Mouse (Mus musculus): ENCODE results near the gene Otop2. TPM values are rescaled to one million over a fixed set of nuclear protein-coding genes. Genes with fewer than 3 reads are reported as not detected.

Otop2 gene
- total RNA-seq, 2 experiments from 2014 or later, result 0.62 to 0.96 TPM

DNA sequence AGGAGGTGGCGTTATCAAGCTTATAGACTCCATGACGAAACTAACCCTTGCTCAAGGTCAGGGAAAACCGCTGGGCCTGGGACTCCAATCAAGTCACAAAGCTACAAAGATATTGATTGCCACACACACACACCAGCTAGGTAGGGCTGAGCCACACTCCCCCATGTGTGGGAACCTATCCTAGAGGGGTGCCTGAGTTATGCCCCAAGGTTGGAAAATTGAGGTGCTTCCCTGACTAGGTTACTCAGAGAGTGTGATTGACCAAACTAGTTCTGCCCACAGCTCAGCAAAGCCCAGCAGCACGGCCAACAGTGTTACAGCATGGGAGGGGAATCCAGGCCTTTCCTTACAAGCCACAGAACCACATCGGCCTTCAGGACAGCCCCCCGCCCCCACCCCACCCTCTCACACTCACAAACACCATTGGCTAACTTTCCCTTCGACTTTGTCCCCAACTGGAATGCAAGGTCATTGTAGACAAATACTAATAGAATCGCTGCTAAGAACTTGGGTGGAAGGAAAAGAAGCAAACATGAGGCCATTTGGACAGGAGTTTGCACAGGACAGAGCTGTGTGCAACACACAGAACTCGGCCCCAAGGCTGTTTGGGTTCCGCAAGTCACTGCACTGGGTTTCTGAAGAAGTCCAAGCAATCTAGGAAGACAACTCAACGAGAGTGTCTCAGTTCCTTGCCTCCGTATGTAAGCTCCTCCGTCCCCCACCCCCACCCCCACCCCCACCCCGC lies 14.2 kb upstream of the Otop2 start:
- DNase-seq (ENCODE audit: low spot score in 2 of 2), result no peak
- intact Hi-C loops (cut with DNase I), result no loop called here

- intact Hi-C loops (cut with DNase I), result no loop called here
- DNase-seq (ENCODE audit: low spot score in 2 of 2), result no peak
These were observed 11.0 kb upstream of the Otop2 start for GRCm38 (mm10) chr11:115295939-115296338.

DNA sequence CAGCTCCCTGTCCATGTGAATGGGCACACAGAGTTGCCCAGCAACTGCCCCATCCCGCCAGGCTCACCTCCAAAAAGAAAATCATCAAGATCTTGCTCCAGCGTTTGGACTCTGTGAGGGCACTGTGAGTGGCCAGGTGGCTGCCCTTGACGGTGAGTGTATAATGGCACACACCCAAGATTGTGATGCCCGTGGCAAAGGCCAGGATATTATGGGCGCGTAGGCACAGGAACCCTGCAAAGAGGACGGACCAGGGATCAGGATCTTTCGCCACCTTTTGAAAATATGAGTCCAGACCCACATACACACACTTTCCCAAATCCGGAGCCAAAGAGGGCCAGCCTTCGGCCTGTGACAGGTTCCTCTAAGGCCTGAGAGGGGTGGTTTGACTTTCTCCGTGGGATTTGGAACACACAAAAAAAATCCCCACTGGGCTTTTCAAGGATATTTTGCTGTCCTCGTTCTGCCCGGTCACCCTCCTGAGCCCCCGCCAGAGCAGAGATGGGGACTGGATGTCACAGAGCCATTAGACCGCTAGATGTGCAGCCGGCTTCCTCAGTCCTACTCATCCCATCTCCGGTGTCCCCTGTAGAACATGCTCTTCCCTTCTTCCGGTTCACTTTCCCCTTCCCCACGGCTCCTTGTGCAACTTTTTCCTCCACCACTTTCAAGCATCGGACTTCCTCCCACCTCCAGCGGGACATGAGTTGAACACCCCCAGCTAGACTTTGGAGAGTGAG lies 10.3 kb upstream of the Otop2 start:
- no peak for DNase-seq (ENCODE audit: low spot score in 2 of 2)
- intact Hi-C loops (cut with DNase I), result no loop called here

DNA sequence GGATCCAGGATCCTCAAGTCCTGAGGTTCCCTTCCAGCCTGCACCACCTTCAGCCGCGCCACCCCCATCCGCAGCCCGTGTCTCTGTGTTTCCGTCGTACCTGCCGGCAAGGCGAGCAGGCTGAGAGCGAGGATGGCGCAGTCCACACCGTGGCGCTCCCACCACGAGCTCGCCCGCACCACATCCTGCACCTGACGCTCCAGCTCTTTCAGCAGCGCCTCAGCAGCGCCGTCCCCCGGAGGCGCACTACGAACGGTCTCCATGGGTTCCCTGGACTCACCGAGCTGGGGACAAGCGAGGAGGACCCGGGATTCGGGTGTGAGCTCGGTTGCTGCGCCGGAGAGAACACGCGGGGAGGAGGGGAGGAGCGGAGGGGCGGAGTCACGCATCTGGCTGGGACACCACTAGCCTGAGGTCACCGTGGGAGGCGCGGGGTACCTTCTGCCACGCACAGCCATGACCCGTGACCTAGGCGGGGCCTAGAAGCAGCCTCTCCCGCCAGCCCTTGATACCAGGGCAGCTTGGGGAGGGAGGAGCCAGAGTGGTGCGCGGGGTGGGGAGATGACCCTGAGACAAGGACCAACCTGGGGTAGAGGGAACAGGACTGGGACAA lies 9.6 kb upstream of the Otop2 start, which contains the start of gene Fads6:
Fads6 (minus strand) TSS at position 450 of the 613 bp plus-strand sequence.
- DNase-seq (ENCODE audit: low spot score in 2 of 2), result peak; percentile 70 to 76
- intact Hi-C loops (cut with DNase I), result no loop called here

GRCm38 (mm10) chr11:115298160-115298559 lies 8.8 kb upstream of the Otop2 start:
- intact Hi-C loops (cut with DNase I), result no loop called here
- DNase-seq (ENCODE audit: low spot score in 2 of 2), result no peak

DNA sequence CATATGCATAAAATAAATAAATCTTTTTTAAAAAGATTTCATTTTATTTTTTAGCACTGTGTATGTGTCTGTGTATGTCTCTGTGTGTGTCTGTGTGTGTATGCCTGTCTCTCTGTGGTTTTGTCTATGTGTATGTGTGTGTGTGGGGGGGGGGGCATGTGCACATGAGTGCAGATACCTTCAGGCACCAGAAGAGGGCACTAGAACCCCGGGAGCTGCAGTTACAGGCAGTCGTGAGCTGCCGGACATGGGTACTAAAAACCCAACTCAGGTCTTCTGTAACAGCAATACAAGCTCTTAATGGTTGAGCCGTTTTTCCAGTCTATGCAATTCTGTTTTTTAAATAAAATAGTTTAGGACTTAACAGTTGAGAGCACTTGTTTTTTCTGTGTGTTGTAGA lies 6.2 kb upstream of the Otop2 start:
- intact Hi-C loops (cut with DNase I), result no loop called here
- DNase-seq (ENCODE audit: low spot score in 2 of 2), result no peak

- intact Hi-C loops (cut with DNase I), result no loop called here
- no peak for DNase-seq (ENCODE audit: low spot score in 2 of 2)
These were observed 5.6 kb upstream of the Otop2 start for GRCm38 (mm10) chr11:115301351-115301750.

- intact Hi-C loops (cut with DNase I), result no loop called here
- DNase-seq (ENCODE audit: low spot score in 2 of 2), result no peak
These were observed 3.8 kb upstream of the Otop2 start for GRCm38 (mm10) chr11:115303167-115303566.

- no peak for DNase-seq (ENCODE audit: low spot score in 2 of 2)
- intact Hi-C loops (cut with DNase I), result no loop called here
These were observed 1.8 kb downstream of the Otop2 start for GRCm38 (mm10) chr11:115308781-115309180.

DNA sequence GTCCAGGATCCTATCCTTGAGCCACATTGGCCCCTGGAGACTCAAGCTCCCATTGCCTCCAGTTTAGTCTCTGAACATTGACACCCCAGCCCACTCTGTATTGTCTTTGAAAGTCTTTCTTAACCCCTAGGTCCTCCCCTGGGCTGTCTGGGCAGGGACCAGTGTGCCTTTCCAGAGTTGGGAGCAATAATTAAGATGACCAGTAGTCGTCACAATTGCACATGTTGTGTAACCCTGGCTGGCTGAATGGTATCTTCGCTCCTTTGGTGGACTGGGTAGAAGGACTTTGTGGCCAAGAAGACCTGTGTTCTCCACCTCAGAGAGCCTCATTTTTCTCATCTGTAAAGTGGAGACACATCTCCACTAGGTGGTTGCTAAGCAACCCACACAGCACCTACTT lies 7.3 kb downstream of the Otop2 start:
- DNase-seq (ENCODE audit: low spot score in 2 of 2), result no peak
- intact Hi-C loops (cut with DNase I), result no loop called here

- intact Hi-C loops (cut with DNase I), result no loop called here
- no peak for DNase-seq (ENCODE audit: low spot score in 2 of 2)
These were observed 10.2 kb downstream of the Otop2 start for GRCm38 (mm10) chr11:115317204-115317603.

GRCm38 (mm10) chr11:115318245-115319027 lies 11.5 kb downstream of the Otop2 start:
- intact Hi-C loops (cut with DNase I), result no loop called here
- no peak for DNase-seq (ENCODE audit: low spot score in 2 of 2)

GRCm38 (mm10) chr11:115319704-115320383 lies 12.9 kb downstream of the Otop2 start:
- no peak for DNase-seq (ENCODE audit: low spot score in 2 of 2)
- intact Hi-C loops (cut with DNase I), result no loop called here

DNA sequence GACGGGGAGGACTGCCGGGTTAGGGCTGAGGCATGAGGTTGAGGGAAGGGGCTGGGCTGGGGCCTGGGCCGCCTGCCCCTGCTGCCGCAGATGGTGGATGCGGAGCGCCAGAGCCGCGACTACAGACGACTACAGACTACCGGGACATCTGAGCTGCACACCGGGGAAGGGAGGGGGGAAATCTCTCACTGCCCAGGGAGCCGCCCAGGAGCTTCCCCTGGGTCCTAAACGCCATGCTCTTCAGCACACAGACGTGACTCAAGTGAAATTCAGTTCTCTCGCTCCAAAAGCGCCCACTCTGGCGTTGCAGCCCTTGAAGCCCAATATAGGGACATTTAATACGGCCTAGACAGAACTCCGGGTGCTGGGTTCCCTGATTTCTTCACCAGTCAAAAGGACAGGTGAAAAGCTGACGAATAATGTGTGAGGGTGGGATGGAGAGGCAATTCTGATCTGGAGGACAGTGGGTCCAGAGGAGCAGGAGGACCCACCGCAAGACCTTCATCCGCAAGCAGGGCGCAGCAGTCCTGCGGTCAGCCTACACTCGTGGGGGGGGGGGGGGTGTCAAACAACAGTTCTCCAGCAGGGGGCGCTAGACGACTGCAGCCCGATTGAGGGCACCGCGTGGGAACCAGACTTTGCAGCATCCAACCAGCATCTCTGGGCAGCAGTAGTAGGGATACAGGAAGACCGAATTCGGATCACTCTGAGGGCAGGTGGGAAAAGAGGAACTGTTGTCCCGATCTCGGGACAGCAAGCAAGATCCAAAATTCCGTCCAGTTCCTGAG lies 15.1 kb downstream of the Otop2 start, which contains the start of gene Ush1g:
Ush1g (minus strand) TSS at position 136 of the 788 bp plus-strand sequence.
- intact Hi-C loops (cut with DNase I), result loop anchor here (1.0 kb wide), 1 partner anchor 32 kb away; no protein-coding TSS in a partner anchor
- DNase-seq (ENCODE audit: low spot score in 2 of 2), result peak in 1 of 2 experiments; percentile 46

GRCm38 (mm10) chr11:115323354-115323753 lies 16.4 kb downstream of the Otop2 start:
- DNase-seq (ENCODE audit: low spot score in 2 of 2), result no peak
- intact Hi-C loops (cut with DNase I), result no loop called here

DNA sequence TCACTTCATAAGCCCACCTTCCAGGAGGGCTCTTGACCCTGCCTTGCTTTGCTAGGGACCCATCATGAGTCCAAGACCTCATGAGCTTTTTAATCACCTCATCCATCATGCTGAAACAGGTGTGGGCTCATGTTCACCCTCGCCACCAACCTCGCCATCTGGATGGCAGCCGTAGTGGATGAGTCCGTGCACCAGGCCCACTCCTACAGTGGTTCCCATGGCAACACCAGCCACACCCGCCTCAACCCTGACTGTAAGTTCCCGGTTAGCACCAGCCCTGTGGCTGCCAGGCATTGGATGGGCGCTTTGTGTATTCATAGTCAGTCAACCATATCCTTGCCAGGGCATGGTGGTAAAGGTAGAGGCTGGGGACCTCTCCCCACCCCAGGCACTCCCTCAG lies 19.8 kb downstream of the Otop2 start:
- peak; percentile 40 to 79 for DNase-seq (ENCODE audit: low spot score in 2 of 2)
- intact Hi-C loops (cut with DNase I), result no loop called here

- intact Hi-C loops (cut with DNase I), result no loop called here
- no peak for DNase-seq (ENCODE audit: low spot score in 2 of 2)
These were observed 22.4 kb downstream of the Otop2 start for GRCm38 (mm10) chr11:115329339-115329738.

DNA sequence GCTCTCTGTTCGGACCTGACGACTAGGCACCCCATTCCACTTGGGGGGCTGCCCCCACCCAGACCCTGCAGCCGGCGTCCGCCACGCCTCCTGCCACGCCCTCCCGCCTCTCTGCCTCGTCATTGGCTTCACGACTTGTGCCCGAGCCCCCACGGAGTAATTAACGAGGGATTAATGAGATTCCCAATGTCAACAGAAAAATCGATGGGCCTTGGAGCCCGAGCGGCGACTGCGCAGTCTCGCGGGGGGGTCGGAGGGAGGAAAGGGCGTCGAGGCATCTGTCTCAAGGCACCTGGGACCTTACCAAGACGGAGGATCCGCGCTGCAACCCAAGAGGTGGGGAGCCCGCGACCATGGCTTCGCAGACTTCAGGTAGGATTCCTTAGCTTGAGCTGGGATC lies 27.6 kb downstream of the Otop2 start, which contains the start of gene Otop3:
Otop3 (plus strand) TSS at position 201 of the 400 bp plus-strand sequence.
- intact Hi-C loops (cut with DNase I), result no loop called here

More for the DNA sequence above, 27.6 kb downstream of the Otop2 start, which contains the start of gene Otop3:
- DNase-seq (ENCODE audit: low spot score in 2 of 2), result no peak

Measured in left cerebral cortex, postnatal 25 days (tissue).